Mouse (Mus musculus): Measurements from ENCODE around the gene Olfr791. TPM values are rescaled to one million over a fixed set of nuclear protein-coding genes. Genes with fewer than 3 reads are reported as not detected.

Gene Olfr791
- polyA plus RNA-seq (2017; shearing (Covaris generic)) = not detected

DNA sequence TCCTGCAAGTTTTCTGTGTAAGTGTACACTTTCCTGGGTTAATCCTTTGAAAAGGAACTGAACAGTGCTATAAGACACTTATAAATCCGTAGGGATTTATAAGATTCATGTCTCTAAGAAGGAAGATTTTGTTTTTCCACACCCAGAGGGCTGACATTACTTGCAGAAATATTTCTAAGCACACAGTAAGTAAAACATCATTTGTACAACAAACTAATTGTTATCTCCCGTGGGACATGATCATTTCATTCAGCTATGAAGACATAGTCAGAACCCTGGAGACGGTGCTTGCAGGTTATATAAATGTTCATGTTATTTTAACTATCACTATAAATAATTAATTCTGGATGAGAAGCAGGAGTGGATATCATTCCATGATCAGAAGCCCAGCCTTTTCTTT is at the start of gene Olfr791:
Gene Olfr791, plus strand, starts transcription at position 301 of the 400 bp plus-strand sequence.

DNA sequence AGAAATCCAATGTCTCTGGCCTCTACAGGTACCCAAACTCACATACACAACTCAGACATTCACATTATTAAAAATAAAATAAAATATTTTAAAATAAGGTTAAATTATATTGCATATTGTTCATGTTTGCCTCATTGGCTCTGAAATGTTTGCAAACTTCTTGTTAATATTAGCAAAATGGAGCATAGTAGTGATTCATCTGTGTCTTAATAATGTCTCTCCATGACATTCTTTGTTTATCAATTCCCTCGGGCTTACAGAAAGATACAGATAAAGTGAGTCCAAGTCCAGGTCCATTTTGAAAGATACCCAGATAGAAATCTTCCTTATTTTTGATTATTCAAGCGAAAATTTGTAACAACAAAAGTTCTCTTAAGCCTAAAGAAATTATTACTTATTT is 37.1 kb upstream of the Olfr791 start, which contains the start of gene Olfr789:
Gene Olfr789, plus strand, starts transcription at position 301 of the 400 bp plus-strand sequence.

DNA sequence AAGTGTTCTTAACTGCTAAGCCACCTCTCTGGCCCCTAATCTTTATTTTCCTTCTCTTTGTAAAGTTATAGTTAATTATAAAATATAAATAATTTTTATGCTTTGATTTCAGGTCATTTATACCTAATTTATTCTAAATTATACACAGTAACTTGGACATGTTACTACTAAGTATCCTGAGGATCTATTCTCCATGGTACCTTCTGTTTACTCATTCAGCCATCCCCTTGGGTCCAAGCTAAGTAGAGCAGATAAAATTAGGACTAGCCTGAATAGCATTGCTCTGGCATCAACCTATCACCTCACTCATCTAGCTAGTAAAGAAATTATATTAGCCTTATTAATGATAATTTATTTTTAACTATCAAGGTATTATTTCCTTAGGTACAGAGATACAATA is 23.4 kb upstream of the Olfr791 start, which contains the start of gene Olfr790:
Gene Olfr790, plus strand, starts transcription at position 301 of the 400 bp plus-strand sequence.

DNA sequence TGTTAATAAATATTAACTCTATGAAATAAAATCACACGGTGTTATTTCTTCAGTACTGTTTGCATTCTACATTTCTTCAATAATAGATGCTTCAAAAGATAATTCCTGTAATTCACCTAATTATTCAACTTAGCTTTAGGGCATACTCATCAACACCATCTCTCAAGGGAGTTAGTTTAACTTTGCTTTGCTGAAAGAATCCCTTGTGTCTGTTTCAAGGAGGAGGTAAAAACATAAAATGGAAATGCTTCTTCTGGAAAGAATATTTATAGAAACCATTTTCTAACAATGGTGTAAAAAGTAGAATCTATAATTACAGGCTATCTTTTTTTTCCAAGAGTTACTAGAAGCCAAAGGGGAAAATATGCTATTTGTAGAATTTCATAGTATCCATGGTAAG is 17.3 kb downstream of the Olfr791 start, which contains the start of gene Olfr792:
Gene Olfr792, plus strand, starts transcription at position 301 of the 400 bp plus-strand sequence.

DNA sequence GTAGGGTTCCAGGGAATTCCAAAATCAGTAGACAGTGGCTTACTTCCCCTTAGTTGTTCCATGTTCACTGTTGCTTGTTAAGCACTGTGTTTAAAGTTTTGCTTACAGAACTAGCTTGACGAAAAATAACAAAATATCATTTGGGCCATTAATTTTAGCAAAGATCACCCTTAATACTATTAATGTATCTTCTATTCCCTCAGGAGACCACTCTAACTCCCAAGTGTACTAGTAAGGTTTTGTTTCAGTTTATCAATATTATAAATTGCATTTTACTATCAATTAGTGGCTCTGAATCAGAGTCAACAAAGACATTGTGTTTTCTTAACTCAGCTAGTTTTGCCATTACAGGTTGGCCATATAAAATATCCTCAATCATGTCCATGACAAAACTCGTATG is 45.8 kb downstream of the Olfr791 start, which contains the start of gene Olfr794:
Gene Olfr794, plus strand, starts transcription at position 301 of the 400 bp plus-strand sequence.

Other genes starting within 250 kb of the Olfr791 start
- gene Olfr780, start 203.7 kb upstream of the Olfr791 start, polyA plus RNA-seq (2017; shearing (Covaris generic)) = not detected
- gene Olfr781, start 192.9 kb upstream of the Olfr791 start, polyA plus RNA-seq (2017; shearing (Covaris generic)) = not detected
- not detected for gene Olfr782, start 172.9 kb upstream of the Olfr791 start, polyA plus RNA-seq (2017; shearing (Covaris generic))
- gene Olfr784, start 137.7 kb upstream of the Olfr791 start, polyA plus RNA-seq (2017; shearing (Covaris generic)) = 0.07 TPM
- gene Olfr785, start 116.4 kb upstream of the Olfr791 start, polyA plus RNA-seq (2017; shearing (Covaris generic)) = not detected
- not detected for gene Olfr786, start 94.5 kb upstream of the Olfr791 start, polyA plus RNA-seq (2017; shearing (Covaris generic))
- 0.16 TPM for gene Olfr787, start 59.9 kb upstream of the Olfr791 start, polyA plus RNA-seq (2017; shearing (Covaris generic))
- gene Olfr788, start 50.8 kb upstream of the Olfr791 start, polyA plus RNA-seq (2017; shearing (Covaris generic)) = not detected
- not detected for gene Olfr789, start 37.0 kb upstream of the Olfr791 start, polyA plus RNA-seq (2017; shearing (Covaris generic))
- not detected for gene Olfr790, start 23.3 kb upstream of the Olfr791 start, polyA plus RNA-seq (2017; shearing (Covaris generic))
- gene Olfr792, start 17.4 kb downstream of the Olfr791 start, polyA plus RNA-seq (2017; shearing (Covaris generic)) = not detected
- not detected for gene Olfr794, start 45.9 kb downstream of the Olfr791 start, polyA plus RNA-seq (2017; shearing (Covaris generic))
- not detected for gene Olfr796, start 90.8 kb downstream of the Olfr791 start, polyA plus RNA-seq (2017; shearing (Covaris generic))
- 0.18 TPM for gene Olfr798, start 106.1 kb downstream of the Olfr791 start, polyA plus RNA-seq (2017; shearing (Covaris generic))
- gene Olfr799, start 115.7 kb downstream of the Olfr791 start, polyA plus RNA-seq (2017; shearing (Covaris generic)) = not detected
- gene Olfr800, start 135.9 kb downstream of the Olfr791 start, polyA plus RNA-seq (2017; shearing (Covaris generic)) = not detected
- gene Olfr801, start 152.1 kb downstream of the Olfr791 start, polyA plus RNA-seq (2017; shearing (Covaris generic)) = not detected
- gene Olfr802, start 166.4 kb downstream of the Olfr791 start, polyA plus RNA-seq (2017; shearing (Covaris generic)) = not detected
- not detected for gene Olfr803, start 172.5 kb downstream of the Olfr791 start, polyA plus RNA-seq (2017; shearing (Covaris generic))
- gene Olfr804, start 181.4 kb downstream of the Olfr791 start, polyA plus RNA-seq (2017; shearing (Covaris generic)) = not detected
- gene Olfr805, start 207.6 kb downstream of the Olfr791 start, polyA plus RNA-seq (2017; shearing (Covaris generic)) = not detected
- gene Olfr806, start 220.1 kb downstream of the Olfr791 start, polyA plus RNA-seq (2017; shearing (Covaris generic)) = not detected
- gene Olfr807, start 236.0 kb downstream of the Olfr791 start, polyA plus RNA-seq (2017; shearing (Covaris generic)) = not detected
- not detected for gene Olfr808, start 243.7 kb downstream of the Olfr791 start, polyA plus RNA-seq (2017; shearing (Covaris generic))

Data from CD4-positive, CD25-positive, alpha-beta regulatory T cell (primary cell).